Mouse (Mus musculus): Measurements from ENCODE around the gene Krt8.

Krt8 gene

GRCm38 (mm10) chr15:102004189-102004588, at the start of gene Krt8:
TSS of gene Krt8 (minus strand) at chr15:102004482.
- DNase-seq (ENCODE audit: low read depth), result no peak

DNA sequence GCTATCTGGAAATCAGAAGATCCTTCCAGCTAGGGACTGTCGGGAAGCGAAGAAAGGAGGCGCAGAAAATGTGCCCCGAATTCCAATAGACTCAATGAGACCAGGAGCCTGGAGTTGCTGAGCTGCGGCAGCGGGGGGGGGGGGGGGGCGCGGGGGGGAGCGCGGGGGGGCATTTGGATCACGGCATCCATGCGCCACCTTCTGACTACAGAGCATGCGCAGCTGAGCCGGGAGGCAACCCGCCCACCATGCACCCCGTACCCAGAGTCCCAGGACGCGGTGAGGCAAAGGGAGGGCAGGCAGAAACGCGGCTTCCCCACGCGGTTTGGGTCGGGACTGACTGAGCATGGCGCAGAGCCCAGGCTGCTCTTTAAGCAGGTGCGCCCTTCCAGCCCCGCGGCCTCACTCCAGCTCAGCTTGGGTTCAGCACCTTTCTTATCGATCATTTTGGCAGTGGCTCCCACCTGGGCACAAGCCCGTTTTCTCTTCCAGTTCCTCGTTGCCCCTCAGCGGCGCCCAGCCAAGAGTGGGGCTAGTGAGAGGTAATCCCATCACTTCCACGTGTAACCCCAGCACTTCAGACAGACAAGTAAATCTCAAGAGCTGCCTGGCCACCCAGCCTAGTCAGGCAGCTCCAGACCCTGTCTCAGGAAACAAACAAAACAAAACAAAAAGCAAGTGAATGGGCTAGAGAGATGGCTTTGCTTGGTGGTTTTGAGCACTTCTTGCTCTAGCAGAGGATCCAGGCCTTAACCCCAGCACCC, 47.8 kb upstream of the Krt8 start:
- no peak for DNase-seq (ENCODE audit: low read depth)

GRCm38 (mm10) chr15:102049871-102050270, 45.6 kb upstream of the Krt8 start:
- DNase-seq (ENCODE audit: low read depth), result no peak

DNA sequence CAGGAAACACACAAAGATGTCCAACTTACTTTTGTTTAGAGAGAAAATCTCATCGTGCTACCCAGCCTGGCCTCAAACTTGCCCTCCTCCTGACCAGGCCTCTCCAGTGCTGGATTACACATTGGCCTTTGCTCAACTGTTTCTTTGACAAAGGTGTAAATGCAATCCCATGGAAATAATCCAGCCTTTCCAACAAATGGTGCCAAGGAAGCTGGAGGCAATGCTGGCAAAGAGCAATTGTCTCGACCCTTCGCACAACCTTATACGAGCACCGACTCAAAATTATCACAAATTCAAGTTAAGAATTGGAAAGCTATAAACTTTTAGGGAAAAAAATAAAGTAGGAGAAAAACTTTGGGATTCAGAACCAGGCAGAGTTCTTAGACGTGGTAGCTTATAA, 43.7 kb upstream of the Krt8 start:
- DNase-seq (ENCODE audit: low read depth), result no peak

GRCm38 (mm10) chr15:102045691-102046090, 41.4 kb upstream of the Krt8 start:
- no peak for DNase-seq (ENCODE audit: low read depth)

DNA sequence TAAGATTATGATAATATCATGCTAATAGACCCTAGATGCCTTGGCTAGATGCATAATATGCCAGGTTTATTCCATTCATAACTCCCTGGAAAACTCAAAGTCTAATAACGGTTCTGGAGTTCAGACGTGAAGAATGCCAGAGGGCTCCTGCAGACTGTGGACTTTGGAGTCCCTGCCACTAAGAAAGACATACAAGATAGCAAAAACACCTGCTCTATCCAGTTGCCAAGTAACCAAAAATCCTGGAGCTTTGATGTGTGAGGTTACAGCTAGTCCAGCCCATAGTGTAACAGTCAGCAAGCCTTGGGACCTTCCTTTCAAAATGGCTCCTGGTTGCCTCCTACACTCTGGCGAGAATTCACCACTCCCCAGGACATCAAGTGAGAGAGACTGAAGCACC, 40.5 kb upstream of the Krt8 start:
- DNase-seq (ENCODE audit: low read depth), result no peak

DNA sequence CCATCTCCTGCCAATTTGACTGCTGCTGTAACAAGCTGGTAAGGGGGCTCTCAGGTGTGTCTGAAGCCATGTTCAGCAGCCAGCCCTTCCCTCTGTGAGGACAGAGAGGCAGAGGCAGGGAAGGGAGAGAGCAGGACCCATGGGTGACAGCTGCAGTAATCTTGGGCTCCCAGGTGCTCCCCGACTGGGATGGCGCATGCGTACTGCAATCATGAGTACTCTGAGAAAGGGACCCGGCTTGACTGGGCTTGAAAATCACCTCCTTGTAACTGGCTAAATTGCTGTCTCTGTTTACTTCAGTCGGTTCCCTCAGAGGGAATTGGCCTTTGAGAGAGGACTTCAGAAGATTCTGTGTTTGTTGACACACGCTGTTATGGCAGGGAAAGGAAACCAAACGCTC, 37.7 kb upstream of the Krt8 start:
- DNase-seq (ENCODE audit: low read depth), result no peak

GRCm38 (mm10) chr15:102040277-102040676, 36.0 kb upstream of the Krt8 start:
- DNase-seq (ENCODE audit: low read depth), result no peak

- DNase-seq (ENCODE audit: low read depth), result no peak
These were observed 30.1 kb upstream of the Krt8 start for GRCm38 (mm10) chr15:102034121-102035053.

DNA sequence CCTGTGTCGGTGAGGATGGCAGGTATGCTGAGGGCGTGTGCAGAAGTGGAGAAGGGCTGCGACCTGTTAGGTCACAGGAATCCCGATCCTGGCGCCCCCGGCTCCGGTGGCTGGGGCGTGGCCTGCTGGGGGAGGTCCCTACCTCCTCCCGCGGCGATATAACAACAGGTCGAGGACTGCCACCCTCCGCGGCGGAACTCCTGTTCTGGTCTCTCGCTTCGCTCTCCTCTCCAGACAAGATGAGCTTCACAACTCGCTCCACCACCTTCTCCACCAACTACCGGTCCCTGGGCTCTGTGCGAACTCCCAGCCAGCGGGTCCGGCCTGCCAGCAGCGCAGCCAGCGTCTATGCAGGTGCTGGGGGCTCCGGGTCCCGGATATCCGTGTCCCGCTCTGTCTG, 23.8 kb upstream of the Krt8 start, which contains the start of gene Krt18:
Gene Krt18 (plus strand): TSS at position 141 of the 400 bp plus-strand sequence.
- DNase-seq (ENCODE audit: low read depth), result no peak

DNA sequence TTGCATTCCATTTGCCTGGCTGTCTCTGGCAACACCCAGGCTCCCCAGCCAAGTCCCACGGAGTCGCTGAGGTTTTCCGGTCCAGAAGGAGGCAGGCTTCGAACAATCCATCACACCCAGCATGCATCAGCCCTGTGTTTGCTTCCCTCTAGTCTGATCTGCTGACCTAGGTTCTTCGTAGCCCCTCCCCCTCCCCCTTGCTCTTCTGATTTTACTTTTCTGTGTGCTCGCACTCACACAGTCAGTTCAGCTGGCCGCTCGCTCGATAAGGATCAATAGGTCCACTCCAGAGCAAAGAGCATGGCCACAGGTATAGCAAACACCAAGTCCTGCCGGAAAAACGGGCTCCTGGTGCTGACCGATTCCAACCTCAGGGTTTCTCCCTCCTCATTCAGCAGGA, 22.1 kb upstream of the Krt8 start:
- DNase-seq (ENCODE audit: low read depth), result no peak

GRCm38 (mm10) chr15:102025136-102025872, 21.0 kb upstream of the Krt8 start:
- DNase-seq (ENCODE audit: low read depth), result no peak

- DNase-seq (ENCODE audit: low read depth), result no peak
These were observed 19.6 kb upstream of the Krt8 start for GRCm38 (mm10) chr15:102023888-102024287.

DNA sequence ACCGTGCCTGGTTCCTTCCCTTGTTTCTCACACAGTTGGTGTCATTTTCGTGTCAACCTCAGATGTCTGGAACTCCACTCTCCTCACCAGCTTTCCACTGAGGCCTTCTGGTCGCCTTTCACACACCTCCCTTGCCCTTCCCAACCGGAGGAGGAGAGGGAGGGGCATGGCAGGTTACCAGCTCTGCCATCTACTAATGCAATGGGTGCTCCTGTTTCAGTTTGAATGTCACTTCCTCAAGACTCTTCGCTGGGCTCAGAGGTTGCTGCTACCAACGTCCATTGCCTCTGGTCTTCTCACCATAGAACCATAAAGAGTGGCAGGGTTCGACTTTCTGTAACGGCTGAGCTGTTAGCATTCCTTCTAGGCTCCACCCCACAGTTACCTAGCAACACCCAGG, 18.2 kb upstream of the Krt8 start:
- no peak for DNase-seq (ENCODE audit: low read depth)

DNA sequence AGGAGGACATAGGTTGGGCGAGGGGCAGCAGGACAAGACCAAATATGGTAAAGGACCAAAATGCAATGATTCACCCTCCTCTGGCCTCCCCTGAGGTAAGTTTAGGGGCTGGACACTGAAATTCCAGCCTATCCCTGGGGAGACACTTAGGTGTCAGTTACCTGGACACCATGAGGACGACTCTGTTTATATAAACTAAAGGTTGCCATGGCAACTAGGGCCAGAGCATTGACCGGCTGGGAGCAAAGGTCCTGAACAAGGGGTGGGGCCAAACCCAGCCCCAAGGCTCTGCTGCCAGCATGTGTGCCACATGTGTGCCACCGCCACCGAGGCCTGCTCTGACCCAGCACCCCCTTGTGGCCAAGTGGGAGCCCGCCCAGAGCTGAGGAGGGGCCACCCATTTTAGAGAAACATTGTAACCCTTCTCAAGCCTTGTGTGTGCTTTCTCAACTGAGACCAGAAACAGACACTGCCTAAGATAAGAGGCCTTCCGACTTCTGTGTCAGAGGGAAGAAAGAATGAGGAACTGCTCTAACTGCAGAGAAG, 13.7 kb upstream of the Krt8 start:
- no peak for DNase-seq (ENCODE audit: low read depth)

DNA sequence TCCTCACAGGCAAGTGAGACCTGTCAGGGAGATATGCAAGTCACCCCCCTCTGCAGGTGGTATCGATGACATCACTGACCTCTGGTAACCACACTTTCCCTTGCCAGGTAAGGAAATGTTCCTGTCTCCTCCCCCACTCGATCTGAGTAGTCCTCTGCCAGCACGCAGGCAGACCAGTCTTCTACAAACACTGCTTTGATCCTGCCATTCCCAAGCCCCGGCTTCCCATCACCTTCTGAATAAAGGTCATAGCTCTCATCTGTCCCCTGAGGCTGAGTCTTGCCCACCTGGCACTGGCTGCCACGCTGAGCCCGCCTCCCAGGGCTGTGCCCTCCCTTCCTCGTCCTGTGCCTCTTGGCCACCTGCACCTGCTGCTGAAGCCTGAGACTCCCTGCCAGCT, 12.5 kb upstream of the Krt8 start:
- DNase-seq (ENCODE audit: low read depth), result no peak

DNA sequence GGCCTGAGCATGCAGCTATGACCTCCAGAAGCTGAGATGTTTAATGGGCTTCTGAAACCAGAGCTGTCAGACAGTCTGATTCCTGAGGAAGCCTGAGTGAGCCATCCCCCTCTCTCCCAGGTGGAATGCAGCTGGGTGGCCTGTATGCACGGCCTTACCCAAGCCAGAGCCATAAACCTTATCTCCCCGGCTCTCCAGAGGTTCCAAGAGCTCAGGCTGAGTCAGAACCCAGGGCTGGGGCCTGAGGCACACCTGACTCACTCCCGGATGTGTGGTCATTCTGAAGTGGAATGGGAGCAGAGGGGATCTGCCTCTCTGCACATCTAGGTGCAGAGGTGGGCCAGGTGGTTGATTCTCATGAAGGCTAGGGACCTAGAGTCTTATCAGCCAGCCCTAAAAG, 11.8 kb upstream of the Krt8 start:
- DNase-seq (ENCODE audit: low read depth), result no peak

DNA sequence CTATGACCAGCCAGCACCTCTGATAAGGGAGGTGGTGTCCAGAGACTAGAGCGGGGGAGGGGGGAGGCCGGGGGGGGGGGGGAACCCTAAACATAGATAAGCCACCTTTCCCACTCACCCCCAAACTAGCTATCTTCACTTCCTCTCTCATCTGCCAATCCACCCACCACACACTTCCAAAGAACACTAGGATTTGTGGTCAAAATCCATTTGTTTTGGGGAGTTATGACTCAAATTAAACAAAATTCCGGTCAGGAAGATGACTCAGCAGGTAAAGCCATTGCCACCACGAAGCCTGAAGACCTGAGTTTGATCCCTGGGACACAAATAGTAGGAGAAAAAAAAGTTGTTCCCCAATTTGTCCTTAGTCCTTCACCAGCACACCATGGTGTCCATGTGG, 10.6 kb upstream of the Krt8 start:
- no peak for DNase-seq (ENCODE audit: low read depth)

- no peak for DNase-seq (ENCODE audit: low read depth)
These were observed 9.4 kb upstream of the Krt8 start for GRCm38 (mm10) chr15:102013651-102014050.

- DNase-seq (ENCODE audit: low read depth), result no peak
These were observed 8.0 kb upstream of the Krt8 start for GRCm38 (mm10) chr15:102012260-102012765.

DNA sequence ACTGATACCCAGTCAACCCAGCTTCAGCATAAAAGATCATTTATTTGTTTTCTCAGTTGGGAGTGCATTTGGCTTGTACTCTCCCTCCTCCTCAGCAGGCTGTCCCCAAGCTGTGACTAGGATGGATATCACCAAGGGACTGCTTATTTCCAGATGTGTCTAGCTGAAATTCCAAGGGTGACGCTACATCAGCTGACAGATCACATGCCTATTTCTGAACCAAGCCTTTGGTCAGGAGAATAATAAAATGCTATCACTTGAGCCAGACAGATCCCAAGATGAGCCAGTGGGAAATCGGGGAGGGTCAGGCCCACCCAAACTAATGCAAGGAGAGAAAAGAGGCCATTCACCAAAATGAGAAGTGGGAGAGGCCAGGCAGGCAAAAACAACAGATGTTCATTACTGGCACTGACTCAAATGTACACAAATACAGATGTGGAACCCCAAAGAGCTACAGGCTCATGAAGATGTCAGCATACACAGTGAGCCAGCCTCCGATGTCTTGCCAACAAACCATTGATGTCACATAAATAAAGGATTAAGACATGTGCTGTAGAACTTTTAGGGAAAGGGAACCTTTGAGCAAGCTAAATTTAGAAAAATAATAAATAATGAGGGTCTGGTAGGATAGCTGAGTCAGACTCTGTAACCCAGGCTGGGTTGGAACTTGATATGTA, 6.4 kb upstream of the Krt8 start:
- DNase-seq (ENCODE audit: low read depth), result no peak
